Mouse (Mus musculus): ENCODE measurements around the gene Ccdc106.
A peak's percentile ranks its signal among the peaks of the same experiment; 100 is the strongest.
"Not testable (repeated sequence)": the region's sequence is repeated elsewhere in the genome, so short reads cannot be mapped to it uniquely, and the experiment has no call there.

Gene Ccdc106

GRCm38 (mm10) chr7:5079365-5080009 lies 59.1 kb downstream of the Ccdc106 start:
- ATAC-seq (ENCODE audit: insufficient number of reproducible peaks, low FRiP score, low TSS enrichment) = not testable (repeated sequence)

- ATAC-seq (ENCODE audit: insufficient number of reproducible peaks, low FRiP score, low TSS enrichment) = peak; percentile 97
Observed at GRCm38 (mm10) chr7:5080010-5080751, 59.8 kb downstream of the Ccdc106 start, which contains the start of gene Epn1. Gene Epn1 (plus strand): TSS chr7:5080235.

- ATAC-seq (ENCODE audit: insufficient number of reproducible peaks, low FRiP score, low TSS enrichment) = no peak
Observed at GRCm38 (mm10) chr7:5080815-5081214, 60.5 kb downstream of the Ccdc106 start.

- no peak for ATAC-seq (ENCODE audit: insufficient number of reproducible peaks, low FRiP score, low TSS enrichment)
Observed at GRCm38 (mm10) chr7:5081241-5081640, 60.9 kb downstream of the Ccdc106 start.

GRCm38 (mm10) chr7:5081939-5082338 lies 61.6 kb downstream of the Ccdc106 start:
- no peak for ATAC-seq (ENCODE audit: insufficient number of reproducible peaks, low FRiP score, low TSS enrichment)

- ATAC-seq (ENCODE audit: insufficient number of reproducible peaks, low FRiP score, low TSS enrichment) = no peak
Observed at GRCm38 (mm10) chr7:5083325-5084105, 63.2 kb downstream of the Ccdc106 start.

- ATAC-seq (ENCODE audit: insufficient number of reproducible peaks, low FRiP score, low TSS enrichment) = no peak
Observed at GRCm38 (mm10) chr7:5085512-5085911, 65.2 kb downstream of the Ccdc106 start.

- no peak for ATAC-seq (ENCODE audit: insufficient number of reproducible peaks, low FRiP score, low TSS enrichment)
Observed at GRCm38 (mm10) chr7:5086921-5087440, 66.6 kb downstream of the Ccdc106 start.

- no peak for ATAC-seq (ENCODE audit: insufficient number of reproducible peaks, low FRiP score, low TSS enrichment)
Observed at GRCm38 (mm10) chr7:5087886-5088285, 67.5 kb downstream of the Ccdc106 start.

- no peak for ATAC-seq (ENCODE audit: insufficient number of reproducible peaks, low FRiP score, low TSS enrichment)
Observed at GRCm38 (mm10) chr7:5089853-5090252, 69.5 kb downstream of the Ccdc106 start.

GRCm38 (mm10) chr7:5091008-5091728 lies 70.8 kb downstream of the Ccdc106 start:
- ATAC-seq (ENCODE audit: insufficient number of reproducible peaks, low FRiP score, low TSS enrichment) = no peak

GRCm38 (mm10) chr7:5092381-5092780 lies 72.0 kb downstream of the Ccdc106 start:
- ATAC-seq (ENCODE audit: insufficient number of reproducible peaks, low FRiP score, low TSS enrichment) = no peak

GRCm38 (mm10) chr7:5092831-5093510 lies 72.6 kb downstream of the Ccdc106 start:
- ATAC-seq (ENCODE audit: insufficient number of reproducible peaks, low FRiP score, low TSS enrichment) = no peak

- no peak for ATAC-seq (ENCODE audit: insufficient number of reproducible peaks, low FRiP score, low TSS enrichment)
Observed at GRCm38 (mm10) chr7:5098769-5099168, 78.4 kb downstream of the Ccdc106 start.

GRCm38 (mm10) chr7:5099796-5100195 lies 79.4 kb downstream of the Ccdc106 start:
- no peak for ATAC-seq (ENCODE audit: insufficient number of reproducible peaks, low FRiP score, low TSS enrichment)

GRCm38 (mm10) chr7:5101066-5101663 lies 80.8 kb downstream of the Ccdc106 start:
- ATAC-seq (ENCODE audit: insufficient number of reproducible peaks, low FRiP score, low TSS enrichment) = no peak

- ATAC-seq (ENCODE audit: insufficient number of reproducible peaks, low FRiP score, low TSS enrichment) = no peak
Observed at GRCm38 (mm10) chr7:5102564-5102963, 82.2 kb downstream of the Ccdc106 start.

GRCm38 (mm10) chr7:5108272-5108671 lies 87.9 kb downstream of the Ccdc106 start:
- ATAC-seq (ENCODE audit: insufficient number of reproducible peaks, low FRiP score, low TSS enrichment) = no peak

- no peak for ATAC-seq (ENCODE audit: insufficient number of reproducible peaks, low FRiP score, low TSS enrichment)
Observed at GRCm38 (mm10) chr7:5109301-5109700, 88.9 kb downstream of the Ccdc106 start.
